Mouse (Mus musculus): Measurements from ENCODE around the gene Cdkal1.

Gene Cdkal1

GRCm38 (mm10) chr13:29264015-29264711 is 591.3 kb downstream of the Cdkal1 start:
- no peak for DNase-seq (ENCODE audit: low spot score in 2 of 2)

- DNase-seq (ENCODE audit: low spot score in 2 of 2), result no peak
Measured at GRCm38 (mm10) chr13:29262164-29262563, 593.3 kb downstream of the Cdkal1 start.

DNA sequence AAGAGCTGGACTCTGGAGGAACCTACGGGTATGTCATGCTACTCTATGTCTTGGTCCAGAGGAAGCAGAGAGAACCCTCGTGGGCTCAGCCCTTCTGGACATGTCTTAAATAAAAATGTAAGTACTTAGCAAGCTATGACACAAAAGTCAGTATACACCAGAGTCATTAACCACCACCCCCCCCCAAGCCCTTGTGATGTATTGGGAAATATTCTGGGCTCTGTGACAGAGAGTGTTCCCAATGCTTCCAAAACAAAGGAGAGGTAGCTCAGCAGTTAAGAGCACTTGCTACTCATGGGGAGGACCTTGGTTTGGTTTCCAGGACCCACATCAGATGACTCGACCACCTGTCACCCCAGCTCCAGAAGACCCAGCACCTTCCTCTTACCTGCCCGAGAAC is 606.9 kb downstream of the Cdkal1 start:
- DNase-seq (ENCODE audit: low spot score in 2 of 2), result no peak

DNA sequence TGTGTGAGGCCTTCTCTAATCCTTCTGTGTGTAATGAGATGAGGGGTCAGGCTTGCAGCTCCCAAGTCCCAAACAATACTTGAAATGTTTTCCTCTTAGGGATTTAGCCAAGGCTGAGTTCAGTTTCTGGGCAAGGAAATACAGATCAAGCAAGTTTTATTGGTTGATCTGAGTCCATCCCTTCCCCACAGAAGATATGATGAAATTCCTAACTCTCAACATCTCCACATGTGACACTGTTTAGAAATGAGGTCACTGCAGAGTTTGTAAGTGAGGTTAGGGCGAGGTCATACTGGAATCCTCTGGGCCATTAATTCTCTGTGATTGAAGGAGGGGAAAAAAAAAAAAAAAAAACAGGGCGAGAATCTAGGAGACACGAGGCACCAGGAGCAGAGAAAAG is 607.7 kb downstream of the Cdkal1 start:
- no peak for DNase-seq (ENCODE audit: low spot score in 2 of 2)

- DNase-seq (ENCODE audit: low spot score in 2 of 2), result no peak
Measured at GRCm38 (mm10) chr13:29235065-29235464, 620.4 kb downstream of the Cdkal1 start.

DNA sequence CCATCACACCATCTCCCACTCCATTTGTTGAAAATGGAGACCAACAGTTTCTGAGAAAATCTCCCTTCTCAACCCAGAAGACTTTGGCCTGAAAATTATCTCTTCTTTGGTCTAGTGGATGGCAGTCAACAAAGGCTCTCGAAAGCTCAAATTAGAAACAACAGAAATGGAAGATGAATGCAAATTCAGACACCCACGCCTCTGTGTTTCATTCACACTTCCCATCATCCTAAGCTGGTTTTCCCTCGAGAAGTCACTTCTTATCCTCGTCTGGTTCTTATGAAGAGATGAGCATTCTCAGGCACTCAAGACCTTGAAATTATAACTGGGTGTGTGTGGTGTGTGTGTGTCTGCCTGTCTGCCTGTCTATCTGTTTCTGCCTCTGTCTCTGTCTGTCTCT is 621.0 kb downstream of the Cdkal1 start:
- DNase-seq (ENCODE audit: low spot score in 2 of 2), result no peak

DNA sequence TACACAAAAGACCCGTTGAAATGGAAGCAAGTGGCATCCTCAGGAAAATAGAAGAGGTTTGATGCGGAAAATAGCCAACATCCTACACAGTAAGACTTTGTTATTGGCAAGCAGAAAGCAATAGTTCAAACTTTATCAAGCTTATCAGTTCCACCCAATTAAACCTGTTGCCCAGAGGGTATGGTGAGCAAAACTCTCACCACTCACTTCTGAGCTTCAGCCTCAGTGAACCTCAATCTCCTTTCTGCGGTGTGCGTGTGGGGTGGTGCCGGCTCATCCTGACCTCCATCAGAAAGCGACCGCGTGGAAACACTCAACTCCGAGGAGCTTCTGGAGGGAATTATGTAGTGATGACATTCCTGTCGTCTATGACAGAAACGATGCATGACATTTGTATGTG is 621.5 kb downstream of the Cdkal1 start:
- no peak for DNase-seq (ENCODE audit: low spot score in 2 of 2)

DNA sequence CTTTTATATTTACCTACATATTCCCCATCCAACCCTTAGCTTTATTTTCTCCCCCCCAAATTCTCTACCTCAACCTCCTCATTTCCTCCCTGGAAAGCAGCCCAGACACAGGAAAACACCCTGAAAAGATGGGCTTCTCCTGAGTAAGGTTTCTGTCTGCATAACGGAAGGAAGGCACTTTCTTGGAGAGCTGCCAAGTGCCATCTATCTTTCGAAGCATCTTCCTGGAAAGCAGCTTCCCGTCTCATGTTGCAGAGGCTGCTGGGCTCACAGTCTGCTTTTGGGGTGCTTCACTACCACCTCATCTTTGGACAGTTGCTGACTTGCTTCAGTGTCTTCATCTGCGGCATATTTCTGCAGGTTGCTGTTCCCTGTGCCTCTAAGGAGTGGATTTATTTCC is 622.8 kb downstream of the Cdkal1 start:
- DNase-seq (ENCODE audit: low spot score in 2 of 2), result no peak

DNA sequence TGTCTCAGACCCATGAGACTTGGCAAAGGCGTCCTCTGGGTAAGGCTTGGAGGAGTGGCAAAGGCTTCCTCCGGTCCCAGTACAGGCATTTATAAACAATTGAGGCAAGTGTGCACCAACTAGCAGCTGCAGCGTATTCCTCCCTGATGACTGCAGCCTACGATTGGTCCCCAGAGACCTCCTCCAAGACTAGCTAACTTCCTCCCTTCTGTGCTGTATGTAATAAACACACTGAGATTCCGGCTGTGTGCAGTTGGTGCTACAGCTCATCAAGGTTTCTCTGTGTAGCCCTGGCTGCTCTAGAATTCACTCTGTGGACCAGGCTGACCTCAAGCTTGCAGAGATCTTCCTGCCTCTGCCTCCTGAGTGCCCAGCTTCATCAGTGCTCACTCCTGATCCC is 630.7 kb downstream of the Cdkal1 start:
- DNase-seq (ENCODE audit: low spot score in 2 of 2), result no peak

- peak; percentile 29 to 47 for DNase-seq (ENCODE audit: low spot score in 2 of 2)
Measured at GRCm38 (mm10) chr13:29222261-29222838, 633.1 kb downstream of the Cdkal1 start.

DNA sequence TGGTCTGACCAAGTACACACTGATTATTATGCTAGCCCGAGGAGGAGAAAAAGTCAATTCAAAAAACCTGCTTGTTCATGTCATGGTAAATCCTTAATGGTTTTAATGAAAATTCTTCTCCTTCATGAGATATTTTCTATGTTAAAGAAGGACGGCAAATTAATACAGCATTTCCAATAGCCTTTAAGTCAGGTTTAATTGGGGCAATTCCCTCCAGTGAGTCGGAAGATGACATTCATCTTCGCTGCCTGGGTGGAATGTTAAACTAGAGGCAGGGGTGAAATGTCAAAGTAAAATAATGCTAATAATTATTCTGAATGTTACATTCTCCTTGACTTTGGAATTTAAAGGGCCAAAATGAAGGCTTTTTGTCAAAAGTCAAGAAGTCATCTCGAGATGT is 633.8 kb downstream of the Cdkal1 start:
- no peak for DNase-seq (ENCODE audit: low spot score in 2 of 2)

GRCm38 (mm10) chr13:29218594-29219230 is 636.8 kb downstream of the Cdkal1 start:
- DNase-seq (ENCODE audit: low spot score in 2 of 2), result no peak

DNA sequence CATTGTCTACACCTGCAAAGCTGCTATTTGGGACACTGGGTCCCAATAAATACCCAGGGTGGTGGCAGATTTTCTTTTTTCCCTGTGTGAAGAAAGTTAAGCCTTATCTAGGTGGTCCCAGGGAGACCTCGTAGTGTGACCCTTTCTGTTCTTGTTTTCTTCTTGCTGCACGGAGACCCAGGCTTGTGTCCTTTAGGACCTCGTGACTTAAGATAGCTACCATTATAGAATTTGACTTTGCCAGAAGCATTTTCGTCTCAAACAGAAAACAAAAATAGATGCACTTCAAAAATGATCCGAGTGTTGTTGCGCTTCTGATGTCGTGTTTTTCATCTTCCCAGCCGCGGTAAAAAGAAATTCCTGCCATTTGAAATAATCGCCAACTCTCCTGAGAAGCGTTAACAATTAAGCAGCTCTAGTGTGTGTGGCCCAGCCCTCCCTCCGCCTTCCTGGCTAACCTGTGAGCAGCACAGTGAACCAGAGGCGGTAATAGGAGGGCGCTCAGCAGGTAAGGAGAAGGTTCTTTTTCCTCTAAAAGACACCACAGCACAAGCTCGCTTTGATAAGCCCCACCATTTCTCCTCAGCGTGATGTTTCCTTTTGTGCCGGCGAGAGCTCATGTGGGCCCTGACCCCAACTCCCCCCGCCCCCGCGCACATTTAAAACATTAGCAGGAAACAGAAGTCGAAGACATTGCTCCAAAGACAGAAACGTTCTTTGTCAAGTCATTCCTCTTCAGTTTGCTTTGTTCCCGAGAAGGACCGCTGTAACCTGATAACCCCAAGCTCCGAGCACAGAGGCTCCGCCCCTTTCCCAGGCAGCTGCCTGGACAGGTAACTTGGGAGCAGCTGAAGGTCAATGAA is 645.1 kb downstream of the Cdkal1 start:
- DNase-seq (ENCODE audit: low spot score in 2 of 2), result no peak

GRCm38 (mm10) chr13:29208749-29209148 is 646.7 kb downstream of the Cdkal1 start:
- no peak for DNase-seq (ENCODE audit: low spot score in 2 of 2)

- no peak for DNase-seq (ENCODE audit: low spot score in 2 of 2)
Measured at GRCm38 (mm10) chr13:29203856-29204255, 651.6 kb downstream of the Cdkal1 start.

GRCm38 (mm10) chr13:29203426-29203825 is 652.0 kb downstream of the Cdkal1 start:
- no peak for DNase-seq (ENCODE audit: low spot score in 2 of 2)

DNA sequence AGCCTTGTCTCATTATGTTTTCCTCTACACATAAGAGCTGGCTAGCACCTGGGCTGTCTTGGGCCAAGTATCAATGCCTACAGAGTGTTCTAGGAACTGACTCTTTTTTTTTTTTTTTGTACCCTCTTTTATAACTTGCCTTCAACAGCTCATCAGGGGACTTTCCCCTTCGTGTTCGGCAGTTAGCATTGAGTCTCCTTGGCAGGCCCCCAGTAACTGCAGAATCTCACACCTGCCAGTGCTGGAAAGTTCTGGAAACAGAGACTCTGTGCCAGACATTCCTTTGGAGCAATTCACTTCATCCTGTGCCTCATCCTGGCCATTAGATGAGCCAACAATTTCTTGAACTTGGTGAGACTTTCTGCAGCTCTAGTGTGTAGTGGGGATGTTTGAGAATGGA is 652.9 kb downstream of the Cdkal1 start:
- no peak for DNase-seq (ENCODE audit: low spot score in 2 of 2)

DNA sequence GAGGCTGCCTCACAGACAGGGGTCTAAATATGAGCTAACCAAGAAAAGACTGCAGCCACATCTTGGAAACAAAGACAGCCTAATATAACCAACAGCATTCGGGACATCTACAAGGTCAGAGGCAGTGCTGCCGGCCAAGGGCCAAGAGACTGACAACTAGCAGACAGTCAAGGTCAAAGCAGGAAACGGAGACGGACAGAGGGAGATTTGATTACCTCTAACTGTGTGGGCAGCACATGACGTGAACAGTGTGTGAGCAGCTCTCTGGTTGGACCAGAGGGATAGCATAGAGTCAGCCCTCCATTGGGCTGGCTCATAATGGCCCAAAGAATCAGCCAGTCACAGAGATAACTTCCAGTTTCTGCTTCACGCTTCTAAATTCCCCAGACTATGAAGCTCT is 655.8 kb downstream of the Cdkal1 start:
- DNase-seq (ENCODE audit: low spot score in 2 of 2), result no peak

GRCm38 (mm10) chr13:29196798-29197498 is 658.5 kb downstream of the Cdkal1 start:
- DNase-seq (ENCODE audit: low spot score in 2 of 2), result peak in 1 of 2 experiments; percentile 8

- DNase-seq (ENCODE audit: low spot score in 2 of 2), result no peak
Measured at GRCm38 (mm10) chr13:29195722-29196121, 659.8 kb downstream of the Cdkal1 start.

GRCm38 (mm10) chr13:29194946-29195345 is 660.5 kb downstream of the Cdkal1 start:
- no peak for DNase-seq (ENCODE audit: low spot score in 2 of 2)

- DNase-seq (ENCODE audit: low spot score in 2 of 2), result no peak
Measured at GRCm38 (mm10) chr13:29192697-29193096, 662.8 kb downstream of the Cdkal1 start.
